Mouse (Mus musculus): ENCODE measurements at regions not wholly inside any gene's neighbourhood (a gene's known extent, or its start where the extent isn't known, plus 50 kb on each side); places are given as distances from the start of the nearest gene placed in this dataset.

DNA sequence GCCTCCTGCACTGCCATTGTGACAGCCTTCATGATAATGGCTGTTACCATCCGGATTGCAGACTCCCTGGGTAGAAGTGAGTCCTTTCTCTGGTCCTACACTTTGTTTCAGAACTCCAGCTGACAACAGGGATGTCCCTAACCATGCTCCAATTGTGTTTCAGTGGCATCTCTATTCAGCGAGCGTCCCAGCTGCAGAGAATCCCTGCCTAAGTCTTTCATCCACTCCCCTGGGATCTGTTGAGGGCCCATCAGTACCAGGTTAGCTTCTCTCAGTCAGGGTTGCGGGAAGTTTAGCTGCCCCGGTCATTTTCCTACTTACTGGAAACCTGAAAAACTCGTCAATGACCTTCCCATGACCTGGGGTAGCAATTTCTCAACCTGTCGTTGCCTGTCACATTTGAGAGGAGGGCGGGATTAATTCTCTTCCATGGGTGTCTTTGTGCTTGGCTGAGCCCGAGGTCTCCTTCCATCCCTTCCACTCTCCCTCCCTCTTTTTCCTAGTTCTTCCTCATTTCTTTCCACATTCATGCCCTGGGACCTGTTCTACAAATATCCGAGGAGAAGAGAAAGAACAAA, 97.7 kb downstream of the Tmem30b start:
- no peak for ATAC-seq (ENCODE audit: poor library complexity, severe bottlenecking)

DNA sequence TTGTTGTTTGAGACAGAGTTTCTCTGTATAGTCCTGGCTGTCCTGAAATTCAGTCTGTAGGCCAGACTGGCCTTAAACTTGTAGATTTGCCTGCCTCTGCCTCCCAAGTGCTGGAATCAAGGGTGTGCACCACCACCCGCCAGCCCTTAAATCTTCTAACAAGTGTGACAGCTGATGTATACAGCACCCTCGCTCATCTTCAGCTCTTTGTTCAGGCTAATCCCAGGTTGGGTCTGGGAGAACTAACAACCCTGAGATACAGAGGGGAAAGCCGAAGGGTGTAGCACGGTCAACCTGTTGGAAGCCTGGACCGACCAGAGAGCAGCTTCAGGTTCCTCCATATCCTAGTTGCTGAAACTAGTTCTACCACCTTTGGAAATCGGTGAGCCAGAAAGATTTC, 99.0 kb downstream of the Tmem30b start:
- no peak for ATAC-seq (ENCODE audit: poor library complexity, severe bottlenecking)

DNA sequence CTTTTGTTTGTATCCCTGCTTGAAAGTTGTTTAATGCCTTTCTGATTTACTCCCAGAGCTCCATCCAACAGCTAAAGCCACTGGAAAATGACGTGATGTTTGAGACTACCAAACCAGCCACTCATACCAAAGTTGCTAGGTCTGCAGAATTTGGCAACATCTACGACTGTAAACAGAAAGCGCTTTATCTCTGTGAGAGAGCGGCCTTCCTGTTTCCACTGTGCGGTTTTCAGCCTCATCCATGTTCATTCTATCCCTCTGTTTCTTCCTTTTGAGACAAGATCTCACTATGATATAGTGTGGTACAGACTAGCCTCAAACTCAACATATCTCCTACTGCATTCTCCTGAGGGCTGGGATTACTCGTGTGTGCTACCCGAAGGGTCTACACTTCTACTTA, 100.0 kb downstream of the Tmem30b start:
- peak; percentile 41; the same call in 1 of the 2 replicates for ATAC-seq (ENCODE audit: poor library complexity, severe bottlenecking)

DNA sequence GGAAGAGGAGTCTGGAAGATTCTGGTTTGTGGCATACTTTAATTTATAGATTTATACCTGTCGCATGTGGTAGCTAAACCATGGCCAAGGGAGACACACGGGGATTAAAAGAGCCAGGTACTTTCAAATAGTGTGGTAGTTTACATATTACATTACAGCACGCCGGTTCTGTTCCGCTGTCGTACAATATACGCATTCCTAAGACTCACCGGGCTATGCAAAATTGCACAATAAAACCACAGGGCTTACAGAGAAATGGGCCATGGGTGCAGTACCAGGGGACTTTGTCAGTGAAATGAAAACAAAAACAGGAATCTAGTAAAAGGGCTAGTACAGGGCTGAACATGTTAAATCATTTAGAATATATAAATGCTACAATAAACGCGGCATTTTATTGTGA, 100.6 kb downstream of the Tmem30b start:
- peak; percentile 60 for ATAC-seq (ENCODE audit: poor library complexity, severe bottlenecking)

DNA sequence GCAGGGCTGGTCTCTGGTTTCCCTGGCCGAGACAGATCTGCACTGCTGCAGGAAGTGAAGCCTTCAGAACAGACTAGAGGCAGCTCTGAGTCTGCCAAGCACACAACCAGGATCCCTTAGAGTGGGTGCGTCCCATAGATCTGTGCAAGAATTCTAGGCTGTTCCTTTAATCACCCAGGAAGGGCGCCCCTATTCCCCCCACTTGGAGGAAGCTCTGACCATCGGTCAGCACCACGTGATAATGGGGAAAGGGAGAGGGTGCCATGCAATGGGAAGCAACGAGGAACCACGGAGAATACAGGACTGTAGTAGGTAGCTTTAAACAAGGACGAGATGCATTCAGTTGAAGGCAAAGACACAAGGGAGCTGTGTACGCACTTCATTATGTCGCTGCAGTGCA, 101.1 kb downstream of the Tmem30b start:
- ATAC-seq (ENCODE audit: poor library complexity, severe bottlenecking) = peak; percentile 38

DNA sequence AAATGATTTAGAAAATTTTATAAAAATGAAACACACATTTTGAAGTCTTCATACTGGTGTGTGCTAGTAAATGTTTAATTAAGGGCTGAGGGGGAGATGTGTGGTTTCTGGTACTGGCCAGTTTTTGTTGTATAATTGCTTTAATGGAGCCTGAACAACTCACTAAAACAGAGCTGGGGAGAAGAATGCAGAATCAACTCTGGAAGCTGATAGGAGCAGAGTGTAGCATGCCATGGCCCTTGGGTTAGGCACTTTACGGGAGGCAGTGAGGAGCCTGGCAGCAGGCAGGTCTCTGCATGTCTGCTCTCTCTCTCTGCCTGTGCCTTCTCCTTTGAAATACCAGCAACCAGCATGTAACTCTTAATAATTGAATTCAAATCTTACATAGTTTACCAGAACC, 104.9 kb downstream of the Tmem30b start:
- ATAC-seq (ENCODE audit: poor library complexity, severe bottlenecking) = no peak

DNA sequence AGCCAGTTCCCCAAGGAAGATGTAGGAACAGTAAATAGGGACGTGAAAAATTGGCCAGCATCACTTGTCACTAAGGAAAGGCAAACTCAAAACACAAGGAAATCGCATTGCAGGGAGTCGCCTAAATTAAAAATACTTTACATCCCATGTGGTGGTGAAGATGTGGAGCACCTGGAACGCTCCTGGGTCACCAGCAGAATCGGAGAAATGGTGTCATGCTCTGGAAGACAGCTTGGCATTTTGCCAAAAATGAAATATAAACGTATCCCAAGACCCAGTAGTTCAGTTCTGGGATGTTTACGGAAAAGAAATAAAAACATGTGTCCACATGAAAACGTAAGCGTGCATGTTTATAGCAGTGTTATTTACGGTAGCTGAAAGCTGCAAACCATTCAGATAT, 111.5 kb downstream of the Tmem30b start:
- ATAC-seq (ENCODE audit: poor library complexity, severe bottlenecking) = no peak

DNA sequence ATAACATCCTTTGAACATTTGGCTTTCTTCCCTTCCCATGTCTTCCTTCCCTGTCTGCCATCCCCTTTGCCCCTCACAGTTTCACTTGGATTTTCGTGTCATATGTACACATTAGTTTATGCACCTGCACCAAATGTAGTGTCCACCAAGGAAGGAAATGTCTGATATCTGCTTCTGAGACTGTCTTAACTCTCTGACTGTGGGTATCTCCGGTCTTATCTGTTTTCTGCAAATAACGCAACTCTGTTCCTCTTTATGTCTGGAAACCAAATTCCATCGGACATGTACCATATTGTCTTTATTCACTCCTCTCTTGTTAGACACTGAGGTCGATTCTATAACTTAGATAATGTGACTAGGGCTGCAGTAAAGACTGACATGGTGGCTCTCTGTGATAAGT, 113.6 kb downstream of the Tmem30b start:
- ATAC-seq (ENCODE audit: poor library complexity, severe bottlenecking) = no peak

DNA sequence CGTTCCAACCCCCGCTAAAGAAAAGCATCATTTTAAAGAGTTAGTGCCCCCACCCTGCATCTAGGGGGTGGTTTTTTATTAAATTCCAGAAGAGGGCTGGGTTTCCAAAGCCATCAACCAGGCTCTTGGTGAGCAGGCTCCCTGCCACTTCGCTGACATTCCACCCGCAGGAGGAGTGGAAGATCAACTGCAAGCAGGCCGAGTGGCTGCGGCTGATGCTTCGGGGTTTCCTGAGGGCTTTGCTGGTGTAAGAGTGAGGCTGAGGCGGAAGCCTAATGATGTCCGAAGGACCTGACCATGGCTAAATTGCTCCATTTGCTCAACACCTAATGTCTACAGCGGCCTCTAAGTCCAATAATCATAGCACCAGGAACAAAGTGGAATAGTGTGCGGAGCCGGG, 118.0 kb downstream of the Tmem30b start:
- no peak for ATAC-seq (ENCODE audit: poor library complexity, severe bottlenecking)

DNA sequence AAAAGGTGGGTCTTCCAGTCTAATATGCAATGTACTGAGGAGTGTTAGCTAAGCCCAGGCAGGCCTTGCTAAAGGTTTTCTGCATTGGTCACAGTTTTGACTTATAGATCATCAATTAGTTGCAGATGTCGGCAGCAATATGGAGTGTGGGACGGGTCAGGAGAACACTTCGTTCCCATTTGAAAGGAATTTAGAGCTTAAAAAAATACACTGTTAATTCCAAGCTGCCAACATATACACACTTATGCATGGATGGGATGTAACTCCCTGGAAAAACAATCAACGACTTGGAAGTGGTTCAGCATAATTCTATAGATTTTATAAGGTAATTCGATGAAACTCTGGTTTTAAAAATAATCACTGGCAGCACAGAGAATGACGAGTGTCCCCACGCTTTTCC, 121.4 kb downstream of the Tmem30b start:
- ATAC-seq (ENCODE audit: poor library complexity, severe bottlenecking) = no peak

DNA sequence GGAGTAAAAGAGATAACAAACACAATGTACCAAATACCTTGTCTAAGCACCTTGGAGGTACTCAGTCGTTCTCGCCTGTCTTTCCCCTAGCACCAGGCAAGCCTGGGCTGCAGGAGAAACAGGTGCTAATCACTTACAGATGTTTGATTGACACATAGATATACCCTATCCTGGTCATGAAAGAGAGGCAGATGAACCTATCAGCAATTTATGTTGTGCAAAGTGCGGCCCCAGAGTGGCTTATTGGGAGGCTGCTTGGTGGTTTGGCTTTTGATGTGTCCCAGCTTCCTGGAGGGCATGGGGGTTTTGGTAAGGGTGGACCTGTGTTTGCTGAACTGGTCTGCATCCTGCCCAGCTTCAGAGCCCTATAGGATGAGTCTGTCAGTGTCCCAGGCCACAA, 129.1 kb downstream of the Tmem30b start:
- ATAC-seq (ENCODE audit: poor library complexity, severe bottlenecking) = no peak

DNA sequence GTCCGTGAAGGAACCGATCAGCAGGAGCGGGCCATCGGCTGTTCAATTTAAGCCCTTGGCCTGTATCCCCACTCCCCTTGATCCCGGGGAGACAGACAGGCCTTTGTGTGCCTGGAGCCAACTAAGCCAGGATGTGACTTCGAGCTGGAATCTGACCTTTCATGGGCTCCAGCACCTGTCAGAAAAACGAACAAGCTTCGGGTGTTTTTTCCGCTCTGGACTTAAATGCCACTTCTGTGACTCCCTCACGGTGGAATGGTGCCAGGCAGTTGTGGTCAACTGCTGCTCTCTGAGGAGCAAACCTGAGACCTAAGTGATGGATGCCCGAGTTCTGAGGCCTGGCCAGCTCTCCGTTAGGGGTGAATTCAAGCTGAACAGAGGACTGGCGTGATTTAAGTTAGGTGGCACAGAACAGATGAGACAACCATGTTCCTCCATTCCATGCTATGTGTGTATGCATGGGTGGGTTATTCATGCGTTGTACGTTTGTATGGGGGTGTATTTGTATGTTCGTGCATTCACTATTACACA, 129.8 kb downstream of the Tmem30b start:
- ATAC-seq (ENCODE audit: poor library complexity, severe bottlenecking) = no peak

DNA sequence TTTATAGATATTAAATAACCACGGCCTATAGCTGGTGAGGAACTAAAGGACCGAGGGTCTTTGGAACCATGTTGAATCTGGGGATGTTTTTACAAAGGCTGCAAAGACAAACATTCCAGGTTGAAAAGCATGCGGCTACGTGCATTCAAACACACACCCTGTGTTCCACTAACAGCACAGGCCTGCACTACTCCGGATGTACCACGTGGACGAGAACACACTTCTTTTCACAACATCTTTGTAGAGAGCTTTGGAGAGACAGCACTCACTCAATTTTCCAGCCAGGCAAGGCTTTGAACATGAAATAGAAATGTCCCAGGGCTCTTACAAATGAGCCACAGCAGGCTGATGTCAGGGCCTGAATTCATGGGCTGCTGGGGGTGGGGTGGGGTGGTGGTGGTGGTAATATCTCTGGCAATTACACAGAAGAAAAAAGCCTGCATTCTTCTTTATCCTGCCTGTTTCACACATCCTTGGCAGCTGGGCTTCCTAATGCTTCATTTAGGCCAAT, 129.3 kb downstream of the Slc38a6 start:
- no peak for ATAC-seq (ENCODE audit: poor library complexity, severe bottlenecking)

DNA sequence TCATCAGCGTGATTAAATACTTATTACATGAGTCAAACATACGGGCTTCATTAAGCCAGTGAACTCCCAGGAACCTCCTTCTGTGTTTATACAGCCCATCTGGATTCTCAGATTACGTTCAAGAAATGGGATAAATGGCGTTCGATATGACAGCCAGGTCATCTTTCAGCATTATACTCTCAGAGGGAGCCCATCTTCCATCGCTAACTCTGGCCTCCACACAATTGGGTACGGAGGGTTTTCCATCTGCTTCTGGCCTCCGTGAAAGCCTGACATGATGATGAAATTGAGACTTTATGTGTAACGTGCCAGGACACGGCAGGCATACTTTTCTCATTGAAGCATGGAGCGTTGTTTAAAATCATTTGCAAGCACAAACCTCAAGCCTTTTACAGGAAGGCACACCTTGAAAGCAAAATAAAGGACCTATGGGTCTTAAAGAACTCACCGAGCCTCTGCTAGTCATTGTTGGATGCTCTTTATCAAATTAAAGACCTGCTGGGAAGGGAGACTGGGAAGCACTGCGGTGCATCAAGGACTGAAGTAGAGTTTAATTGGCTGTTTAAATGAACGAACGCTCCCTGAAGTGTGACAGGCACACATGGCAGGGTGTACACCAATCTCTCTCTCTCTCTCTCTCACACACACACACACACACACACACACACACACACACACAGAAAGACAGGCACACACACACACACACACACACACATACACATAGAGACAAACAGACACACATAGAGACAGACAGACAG, 127.0 kb downstream of the Slc38a6 start:
- ATAC-seq (ENCODE audit: poor library complexity, severe bottlenecking) = no peak

DNA sequence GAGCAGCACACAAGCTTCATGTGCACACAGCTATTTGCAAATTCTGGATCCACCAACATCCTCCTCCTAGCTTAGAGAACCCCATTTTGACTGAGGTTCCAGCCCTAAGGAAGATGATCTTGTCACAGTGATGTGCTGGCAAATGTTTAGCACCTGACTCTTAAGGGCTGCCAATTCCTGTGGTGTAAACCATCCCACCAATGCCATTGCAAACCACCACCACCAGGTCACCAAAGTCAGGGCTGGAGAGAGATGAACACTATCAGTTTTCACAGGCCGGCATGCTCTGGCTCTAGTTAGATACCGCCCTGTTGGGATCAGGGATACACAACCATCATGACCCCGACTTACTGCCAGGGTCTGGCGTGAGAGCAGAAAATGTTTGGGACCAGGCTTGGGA, 125.9 kb downstream of the Slc38a6 start:
- ATAC-seq (ENCODE audit: poor library complexity, severe bottlenecking) = no peak

DNA sequence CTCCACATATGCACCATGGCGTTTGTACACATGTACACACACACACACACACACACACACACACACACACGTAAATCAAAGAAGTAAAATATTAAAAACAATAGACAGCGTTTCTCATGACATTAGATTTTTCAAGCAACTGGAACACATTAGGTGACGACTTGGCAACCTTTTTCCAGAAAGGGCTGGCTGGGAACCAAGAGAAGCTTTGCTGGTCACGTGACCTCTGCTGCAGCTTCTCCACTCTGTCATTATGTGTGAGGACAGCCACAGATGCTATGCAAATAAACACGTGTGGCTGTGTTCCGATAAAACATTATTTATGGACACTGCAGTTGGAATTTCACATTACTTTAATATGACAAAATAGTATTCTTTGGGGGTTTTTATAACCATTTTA, 124.3 kb downstream of the Slc38a6 start:
- no peak for ATAC-seq (ENCODE audit: poor library complexity, severe bottlenecking)

DNA sequence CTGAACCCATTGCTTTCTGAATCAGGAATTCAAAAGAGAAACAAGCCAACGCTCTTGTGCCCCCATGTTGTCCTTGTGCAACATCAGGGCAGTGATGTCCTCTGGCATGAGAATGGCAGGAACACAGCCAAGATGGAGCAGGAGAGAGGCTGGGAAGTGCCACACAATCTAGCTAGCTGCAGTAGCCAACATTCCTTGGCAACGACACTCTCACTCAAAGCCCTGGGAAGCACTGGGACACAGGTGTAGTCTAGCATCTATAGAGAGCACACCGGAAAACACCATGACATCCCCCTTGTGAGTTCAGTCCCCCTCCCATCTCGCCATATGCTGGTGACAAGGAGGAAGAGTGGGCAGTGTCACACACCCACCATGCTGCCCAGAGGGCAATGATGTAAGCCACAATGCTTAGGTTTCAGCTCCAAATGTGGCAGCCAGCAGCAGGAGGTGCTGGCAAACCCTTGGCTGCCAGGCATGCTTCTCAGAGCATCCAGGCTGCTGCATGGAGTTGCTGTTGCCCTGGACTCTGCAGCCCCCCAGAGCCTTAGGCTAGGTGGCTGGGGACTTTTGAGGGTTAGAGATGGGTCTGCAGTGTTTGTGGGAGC, 123.0 kb downstream of the Slc38a6 start:
- ATAC-seq (ENCODE audit: poor library complexity, severe bottlenecking) = no peak

DNA sequence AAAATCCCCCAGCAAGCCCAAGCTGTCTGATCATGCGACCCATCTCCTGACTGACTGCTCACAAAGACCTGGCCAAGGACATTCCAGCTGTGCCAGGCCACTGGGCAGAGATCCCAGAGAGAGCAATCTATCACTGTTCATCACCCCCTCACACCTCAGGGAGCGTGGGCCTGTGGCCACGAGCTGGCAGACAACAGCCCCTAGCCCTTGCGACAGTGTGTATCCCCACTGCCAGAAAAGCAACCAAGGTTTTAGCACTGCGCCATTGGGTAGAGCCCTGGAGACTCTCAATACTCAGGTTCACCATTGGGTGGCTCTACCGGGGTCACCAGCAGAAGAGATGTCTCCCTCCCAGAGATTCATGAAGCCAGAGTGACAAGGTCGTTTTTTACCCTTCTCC, 122.0 kb downstream of the Slc38a6 start:
- no peak for ATAC-seq (ENCODE audit: poor library complexity, severe bottlenecking)

DNA sequence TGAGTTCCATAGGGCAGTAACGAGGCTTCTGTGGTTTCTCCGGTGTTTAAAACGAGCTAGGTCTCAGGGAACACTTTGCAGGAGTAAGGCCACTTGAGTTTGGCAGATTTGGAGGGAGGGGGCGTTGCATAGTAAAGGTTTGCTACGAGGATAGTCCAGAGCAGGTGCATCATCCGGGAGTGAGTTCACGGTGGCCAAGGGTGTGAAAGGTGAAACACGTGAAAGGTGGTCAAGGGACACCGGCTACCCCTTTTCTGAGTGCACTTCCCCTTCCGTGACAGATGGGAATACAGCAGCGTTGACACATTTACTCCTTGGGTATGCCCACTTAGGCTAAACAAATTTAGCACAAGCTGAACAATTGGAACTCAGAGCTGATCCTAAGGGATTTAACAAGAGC, 121.6 kb downstream of the Slc38a6 start:
- no peak for ATAC-seq (ENCODE audit: poor library complexity, severe bottlenecking)

DNA sequence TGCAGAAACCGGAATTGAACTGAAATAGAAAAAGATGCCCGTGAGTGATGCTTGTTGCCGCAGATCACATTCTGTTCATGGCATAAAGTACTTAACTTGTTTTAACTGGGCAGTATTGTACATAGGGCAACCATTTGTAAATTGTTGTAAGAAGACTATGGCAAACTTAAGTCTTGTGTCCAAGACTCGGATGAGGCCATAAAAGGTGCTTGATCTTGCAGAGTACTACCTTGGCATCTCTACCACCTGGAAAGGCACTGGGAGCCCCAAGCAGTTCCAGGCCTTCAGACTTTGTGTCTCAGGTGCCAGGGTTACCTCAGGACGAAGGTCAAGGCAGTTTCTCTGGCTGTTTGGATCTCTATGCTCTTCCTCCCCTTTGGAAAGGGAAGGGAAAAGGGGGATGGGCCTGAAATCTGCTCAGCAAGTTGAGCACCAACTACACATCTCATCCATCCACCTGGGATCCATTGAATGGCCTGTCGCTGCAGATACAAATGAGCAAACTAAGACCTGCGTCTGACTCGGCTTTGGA, 120.0 kb downstream of the Slc38a6 start:
- no peak for ATAC-seq (ENCODE audit: poor library complexity, severe bottlenecking)

DNA sequence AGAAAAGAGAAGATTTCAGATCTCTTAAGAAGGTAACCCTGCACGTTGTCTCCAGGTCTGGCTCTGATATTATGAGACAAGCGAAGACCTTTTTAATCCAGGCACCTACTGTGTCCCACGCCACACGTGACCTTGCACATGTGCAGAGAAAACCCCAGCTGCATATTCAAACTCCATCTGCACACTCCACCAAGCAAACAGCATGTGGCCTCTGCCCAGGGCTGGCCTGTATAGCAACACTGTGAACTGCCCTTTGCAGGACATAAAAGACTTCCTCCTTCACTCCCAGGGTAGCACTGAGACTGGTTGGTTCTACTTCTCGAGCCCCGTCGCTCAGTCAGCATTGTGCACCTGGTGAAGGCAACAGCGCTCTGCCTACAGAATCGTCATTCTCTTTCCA, 119.0 kb downstream of the Slc38a6 start:
- no peak for ATAC-seq (ENCODE audit: poor library complexity, severe bottlenecking)

DNA sequence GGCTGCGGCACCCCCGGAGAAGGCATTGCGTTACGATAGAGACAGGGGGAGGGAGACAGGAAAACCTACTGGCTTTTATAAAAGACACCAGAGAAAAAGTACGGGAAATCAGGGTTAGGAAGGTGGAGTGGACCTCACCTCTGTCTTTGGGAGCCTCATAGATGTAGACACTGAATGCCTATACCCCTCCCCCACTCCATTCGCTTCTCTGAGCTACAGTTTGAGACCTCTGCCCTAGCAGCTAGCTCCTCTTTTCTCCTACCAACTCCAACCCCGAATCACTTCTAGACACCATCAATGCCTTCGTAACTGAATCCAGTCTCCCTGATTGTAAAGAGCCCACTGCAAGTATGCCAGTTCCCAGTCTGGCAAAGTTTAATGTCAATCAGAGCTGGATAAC, 118.5 kb downstream of the Slc38a6 start:
- no peak for ATAC-seq (ENCODE audit: poor library complexity, severe bottlenecking)

All from megakaryocyte, adult 5-6 weeks (primary cell).